Mouse (Mus musculus): ENCODE results near the gene Hdac9.
"Not testable (repeated sequence)": the region's sequence is repeated elsewhere in the genome, so short reads cannot be mapped to it uniquely, and the experiment has no call there.

Hdac9 gene

DNA sequence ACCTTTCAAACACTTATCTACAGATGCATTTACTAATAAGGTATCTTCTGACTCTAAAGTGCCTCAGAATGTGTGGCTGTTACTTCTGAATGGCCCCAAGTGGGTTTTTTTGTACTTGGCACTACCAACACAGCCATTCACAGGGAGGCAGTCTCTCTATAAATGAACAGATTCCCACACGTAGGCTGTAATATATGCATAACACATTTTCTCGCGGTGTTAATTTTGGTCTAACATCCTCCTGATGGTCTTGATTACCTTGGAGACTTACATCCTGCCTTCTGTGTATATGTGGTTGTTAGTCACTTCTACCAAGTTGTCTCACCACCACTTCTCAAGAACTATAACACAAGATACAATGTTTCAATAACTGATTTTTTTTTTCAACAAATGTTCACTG, 419.2 kb downstream of the Hdac9 start:
- no peak for DNase-seq (ENCODE audit: inconsistent ontology term)

DNA sequence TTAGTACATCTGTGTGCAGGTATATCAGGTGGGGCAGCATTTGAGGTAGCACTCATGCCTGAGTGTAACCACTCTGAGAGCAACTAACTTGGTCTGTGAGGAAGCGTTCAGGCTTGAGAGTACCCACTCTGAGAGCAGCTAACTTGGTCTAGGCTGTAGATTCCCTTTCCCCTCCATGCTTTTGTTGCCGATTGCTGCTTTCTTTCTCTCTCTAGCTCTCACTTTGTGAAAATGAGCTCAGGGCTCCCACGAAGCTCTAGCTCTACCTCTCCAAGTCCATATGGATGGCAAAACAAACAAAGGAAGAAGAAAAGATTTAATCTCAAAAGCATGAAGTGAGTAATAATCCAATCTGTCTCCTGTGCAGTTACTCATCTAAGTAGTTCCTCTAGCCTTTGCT, 421.0 kb downstream of the Hdac9 start:
- DNase-seq (ENCODE audit: inconsistent ontology term) = peak; percentile 51

DNA sequence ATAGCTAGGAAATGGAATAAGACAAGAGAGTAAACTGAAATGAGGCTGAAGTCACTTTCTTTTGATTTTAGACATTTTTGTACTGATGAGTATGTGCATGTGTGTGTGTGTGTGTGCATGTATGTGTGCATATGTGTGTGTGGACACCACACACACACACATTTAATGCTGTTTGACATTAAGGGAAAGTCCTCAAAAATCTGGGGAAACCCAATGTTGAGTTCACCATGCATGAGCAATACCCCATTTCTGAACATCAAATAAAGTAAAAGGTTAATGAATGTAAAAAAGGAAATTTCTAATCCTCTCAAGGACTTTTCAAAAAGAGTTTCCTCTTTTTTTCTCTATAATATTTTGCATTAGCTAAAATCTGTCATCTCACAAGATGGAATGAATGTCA, 427.3 kb downstream of the Hdac9 start:
- no peak for DNase-seq (ENCODE audit: inconsistent ontology term)

DNA sequence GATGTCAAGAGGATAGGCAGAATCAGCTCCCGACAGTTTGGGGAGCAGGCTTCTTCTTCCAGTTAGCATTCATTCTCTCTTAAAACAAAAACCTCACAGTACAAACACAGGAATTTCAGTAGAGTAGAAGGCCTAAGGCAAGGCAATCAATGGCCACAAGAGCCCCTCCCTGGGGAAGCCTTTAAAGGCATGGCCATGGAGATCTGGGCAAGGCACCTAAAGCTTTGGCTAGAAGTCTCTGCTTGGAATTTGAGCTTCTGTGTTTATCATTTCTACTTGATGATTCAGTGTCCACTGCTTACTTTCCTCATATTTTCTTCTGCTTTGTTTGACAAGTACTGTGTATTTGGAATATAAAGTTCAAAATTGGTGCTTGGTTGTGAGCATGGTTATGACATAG, 429.2 kb downstream of the Hdac9 start:
- DNase-seq (ENCODE audit: inconsistent ontology term) = peak; percentile 57

DNA sequence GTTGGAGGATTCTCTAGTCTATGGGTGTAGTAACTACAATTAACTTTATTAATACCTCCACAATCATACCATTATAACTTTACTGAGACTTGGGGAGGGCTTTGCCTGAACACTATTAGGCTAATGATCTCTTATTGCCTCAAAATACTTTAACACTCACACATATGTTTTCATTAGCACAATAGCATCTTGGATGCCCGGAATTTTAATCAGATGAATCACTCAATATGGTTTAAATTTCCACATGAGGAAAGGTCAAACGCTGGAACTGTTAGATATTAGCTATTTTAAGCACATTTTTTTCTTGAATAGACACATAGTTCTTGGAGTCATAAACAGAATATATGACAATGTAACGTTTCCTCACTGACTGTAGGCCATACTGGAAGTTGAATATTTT, 429.9 kb downstream of the Hdac9 start:
- peak; percentile 52 for DNase-seq (ENCODE audit: inconsistent ontology term)

DNA sequence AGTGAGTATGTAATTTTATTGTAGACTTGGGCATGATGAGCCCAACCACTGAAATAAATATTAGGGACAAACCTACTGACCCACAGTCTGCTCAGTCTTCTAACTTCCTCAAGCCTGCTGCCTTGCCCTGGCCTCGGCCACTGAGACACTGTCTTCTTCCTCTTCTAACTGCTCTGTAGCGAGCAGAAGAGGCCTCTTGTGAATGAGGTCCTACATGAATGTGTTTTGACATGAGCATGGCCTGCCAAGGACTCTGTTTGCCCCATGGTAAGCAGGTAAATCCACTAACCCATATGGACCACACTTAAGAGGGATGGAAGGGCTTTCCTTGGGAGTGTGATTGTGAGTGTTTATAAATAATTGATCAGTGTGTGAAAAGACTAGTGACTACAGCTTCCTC, 430.9 kb downstream of the Hdac9 start:
- no peak for DNase-seq (ENCODE audit: inconsistent ontology term)

DNA sequence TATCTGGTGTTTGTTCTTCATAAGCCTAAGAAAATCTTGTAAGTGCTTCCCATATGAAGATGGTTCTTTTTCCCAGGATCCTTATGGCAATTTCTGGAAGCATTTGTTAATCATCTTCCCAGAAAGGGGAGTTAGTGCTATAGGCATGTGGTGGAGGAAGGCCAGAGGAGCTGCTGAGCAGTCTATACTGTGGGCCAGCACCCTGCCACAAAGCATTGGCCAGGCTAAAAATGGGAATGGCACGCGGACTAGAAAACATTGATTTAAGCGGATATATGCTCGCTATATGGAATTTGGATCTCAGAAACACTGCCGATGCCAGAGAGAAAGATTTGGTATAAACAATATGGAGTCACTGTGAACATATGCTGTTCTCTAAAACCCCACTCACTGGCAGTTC, 435.2 kb downstream of the Hdac9 start:
- no peak for DNase-seq (ENCODE audit: inconsistent ontology term)

DNA sequence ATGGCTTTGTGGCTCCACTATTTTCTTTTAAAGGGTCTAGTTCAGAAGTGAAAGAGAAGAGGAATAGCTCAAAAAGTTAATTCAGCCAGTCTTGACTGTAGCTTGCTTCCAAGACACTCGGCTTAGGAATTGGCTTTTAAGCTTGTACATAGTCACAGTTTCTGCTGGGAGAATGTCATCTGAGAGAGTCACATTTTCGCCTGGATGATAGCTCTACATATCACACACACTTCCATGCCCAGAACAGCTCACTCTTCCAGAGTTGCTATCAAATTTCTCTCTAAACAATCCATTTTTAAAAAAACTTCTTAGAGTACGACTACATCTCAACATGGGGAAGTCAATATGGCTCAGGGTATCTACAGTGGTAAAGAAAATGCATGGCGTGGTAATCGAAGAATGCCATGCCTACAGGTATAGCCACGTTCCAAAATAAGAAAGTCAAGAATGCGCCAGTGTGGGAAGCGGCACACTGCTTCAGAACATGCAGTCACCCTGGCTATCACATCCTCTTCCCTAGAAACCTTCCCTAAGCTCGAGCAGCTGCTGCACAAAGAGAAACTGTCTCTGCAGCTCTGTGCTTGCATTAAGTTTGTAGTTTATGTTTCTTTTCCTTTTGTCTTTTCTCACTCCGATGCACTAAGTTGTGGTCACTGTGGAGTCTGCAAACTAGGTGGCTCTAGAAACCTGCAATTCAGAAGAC, 443.8 kb downstream of the Hdac9 start:
- no peak for DNase-seq (ENCODE audit: inconsistent ontology term)

DNA sequence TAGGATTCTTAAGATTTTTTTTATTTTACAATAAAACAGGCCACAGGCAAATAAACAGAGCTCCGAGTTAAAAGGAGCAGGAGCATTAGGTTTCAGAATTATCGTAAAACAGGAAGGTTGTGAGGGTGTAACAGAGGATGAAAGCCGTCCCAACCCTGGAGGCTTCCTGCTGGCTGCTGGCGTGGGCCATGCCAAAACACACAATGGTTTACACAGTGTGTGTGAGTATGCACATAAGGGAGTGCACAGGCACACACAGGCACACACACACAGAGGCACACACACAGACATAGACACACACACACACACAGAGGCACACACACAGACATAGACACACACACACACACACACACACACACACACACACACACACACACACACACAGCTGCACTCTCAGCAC, 444.4 kb downstream of the Hdac9 start:
- DNase-seq (ENCODE audit: inconsistent ontology term) = no peak

DNA sequence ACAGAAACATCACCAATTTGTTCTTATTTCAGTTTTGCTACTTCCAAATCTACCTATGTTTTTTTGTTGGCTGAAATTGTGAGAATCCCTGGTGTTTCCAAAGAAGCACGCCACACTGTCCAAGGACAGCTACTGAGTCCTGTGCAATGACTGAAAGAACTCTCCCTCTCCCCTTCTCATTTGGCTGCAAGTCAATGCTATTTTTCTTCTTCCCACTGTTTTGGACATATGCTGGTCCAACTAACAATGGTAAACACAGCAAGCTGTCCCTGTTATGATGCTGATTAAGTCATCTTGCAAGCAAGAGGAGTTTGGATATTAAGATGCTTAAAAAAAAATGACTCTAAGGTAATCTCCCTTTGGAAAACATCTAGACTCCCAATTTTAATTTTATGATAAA, 455.2 kb downstream of the Hdac9 start:
- no peak for DNase-seq (ENCODE audit: inconsistent ontology term)

DNA sequence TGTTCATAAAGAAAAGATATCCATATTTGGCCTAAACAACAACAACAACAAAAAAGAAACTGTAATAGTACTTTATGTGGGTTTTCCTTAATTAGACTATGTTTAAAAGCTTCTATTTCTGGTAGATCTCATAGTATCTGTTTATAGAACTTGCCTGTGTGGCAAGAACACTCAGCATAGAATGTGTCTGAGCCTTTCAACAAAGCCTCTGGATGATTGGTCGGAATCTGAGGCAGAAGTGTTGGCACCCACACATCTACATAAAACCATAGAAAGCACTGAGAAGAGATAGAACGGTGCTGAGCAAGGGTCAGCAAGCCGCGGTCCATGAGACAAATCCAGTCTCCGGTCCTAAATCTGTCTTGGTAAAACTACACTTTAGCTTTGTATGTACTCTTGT, 464.3 kb downstream of the Hdac9 start:
- no peak for DNase-seq (ENCODE audit: inconsistent ontology term)

DNA sequence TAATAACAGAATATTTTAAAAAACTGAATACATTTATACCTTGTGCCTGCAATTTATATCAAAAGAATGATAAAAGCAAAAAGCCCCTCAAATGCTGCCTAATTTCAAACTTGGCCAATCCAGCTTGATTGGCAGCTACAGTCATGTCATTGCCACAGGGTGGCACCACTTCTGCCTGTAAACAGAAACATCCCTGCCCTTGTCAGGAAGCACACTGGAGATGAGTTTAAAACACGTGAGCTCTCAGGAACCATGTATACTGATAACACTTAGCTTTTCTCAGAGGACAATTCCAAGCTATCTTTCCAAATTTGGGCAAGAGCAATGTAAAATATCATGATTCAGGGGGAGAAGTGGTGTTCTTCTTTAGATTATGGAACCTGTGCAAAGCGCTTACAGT, 465.7 kb downstream of the Hdac9 start:
- peak; percentile 10 for DNase-seq (ENCODE audit: inconsistent ontology term)

DNA sequence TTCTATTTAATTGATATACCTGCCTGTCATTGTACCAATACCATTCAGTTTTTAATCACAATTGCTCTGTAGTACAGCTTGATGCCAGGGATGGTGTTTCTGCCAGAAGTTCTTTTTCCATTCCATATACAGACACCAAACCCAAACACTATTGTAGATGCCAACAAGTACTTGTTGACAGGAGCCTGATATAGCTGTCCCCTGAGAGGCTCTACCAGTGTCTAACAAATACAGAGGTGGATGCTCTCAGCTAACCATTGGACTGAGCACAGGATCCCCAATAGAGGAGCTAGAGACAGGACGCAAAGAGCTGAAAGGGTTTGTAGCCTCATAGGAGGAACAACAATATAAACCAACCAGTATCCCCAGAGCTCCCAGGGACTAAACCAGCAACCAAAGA, 472.2 kb downstream of the Hdac9 start:
- DNase-seq (ENCODE audit: inconsistent ontology term) = not testable (repeated sequence)

DNA sequence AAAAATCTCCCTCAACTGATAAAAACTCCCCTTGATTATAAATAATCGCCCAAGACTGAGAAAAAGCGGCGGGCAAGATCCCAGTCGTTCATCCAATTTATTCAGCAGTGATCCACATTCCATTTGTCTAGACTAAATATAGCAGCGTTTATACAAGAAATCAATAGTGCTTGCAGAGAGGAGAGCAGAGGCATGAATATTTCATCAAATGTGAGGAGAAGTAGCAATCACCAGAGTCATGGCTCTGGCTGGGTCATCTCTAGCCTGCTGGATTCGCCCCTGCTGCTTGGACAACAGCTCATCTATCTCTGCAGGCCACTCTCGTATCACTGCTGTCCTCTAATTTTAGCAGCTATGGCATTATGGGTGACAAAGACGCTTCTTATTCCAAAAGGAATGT, 476.0 kb downstream of the Hdac9 start:
- peak; percentile 16 for DNase-seq (ENCODE audit: inconsistent ontology term)

DNA sequence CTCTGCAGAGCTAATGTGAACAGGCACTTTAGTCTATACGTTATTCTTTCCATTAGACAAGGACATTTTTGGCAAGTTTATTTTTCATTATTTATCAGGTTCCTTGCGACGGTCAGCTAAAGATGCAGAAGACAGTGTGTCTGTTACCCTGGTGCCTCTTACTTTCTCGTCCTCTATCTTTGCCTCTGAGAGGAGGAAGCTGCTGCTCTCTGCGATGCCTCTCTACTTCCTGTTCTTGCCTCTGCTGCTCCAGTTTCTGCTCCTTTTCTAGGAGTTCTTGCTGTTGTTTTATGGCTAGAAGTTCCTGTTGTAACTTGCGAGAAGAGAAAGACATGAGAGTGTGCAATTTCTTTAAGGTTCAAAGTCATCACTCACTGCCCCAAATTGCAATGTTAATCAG, 484.0 kb downstream of the Hdac9 start:
- DNase-seq (ENCODE audit: inconsistent ontology term) = no peak

DNA sequence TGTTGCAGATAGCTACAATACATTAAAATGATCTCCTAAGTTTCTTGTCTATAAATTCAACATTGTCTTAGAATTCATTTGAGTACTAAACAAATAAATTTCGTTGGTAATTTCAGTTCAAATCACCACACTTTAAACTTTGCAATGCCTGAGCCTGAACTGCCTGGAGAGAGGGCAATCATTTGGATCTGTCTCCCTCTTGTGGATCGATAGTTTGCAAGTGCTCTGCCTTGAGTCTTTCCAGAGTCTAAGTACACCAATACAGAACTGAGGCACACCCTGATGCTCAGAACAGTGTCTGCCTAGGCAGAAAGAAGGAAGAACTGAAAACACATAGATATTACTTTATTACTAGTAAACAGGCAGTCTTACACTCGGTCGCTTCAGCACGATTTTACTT, 484.4 kb downstream of the Hdac9 start:
- DNase-seq (ENCODE audit: inconsistent ontology term) = peak; percentile 61

DNA sequence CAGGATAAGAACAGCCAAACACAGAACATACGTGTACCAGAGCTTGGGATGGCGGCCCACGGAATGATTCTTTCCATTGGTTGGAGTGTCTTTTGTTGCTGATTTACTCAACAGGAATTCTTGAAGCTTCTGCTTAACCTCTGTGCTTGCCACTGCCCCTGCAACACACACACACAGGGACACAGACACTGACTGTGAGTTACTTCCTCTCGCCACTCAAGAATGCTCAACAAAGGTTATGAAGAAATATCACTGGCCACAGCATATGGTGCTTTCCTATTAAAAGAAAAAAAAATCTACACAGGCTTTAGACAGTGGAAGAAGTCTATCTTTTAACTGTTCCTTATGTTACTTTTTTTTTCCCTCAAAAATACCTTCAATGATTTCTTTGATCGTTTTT, 485.1 kb downstream of the Hdac9 start:
- DNase-seq (ENCODE audit: inconsistent ontology term) = peak; percentile 23

DNA sequence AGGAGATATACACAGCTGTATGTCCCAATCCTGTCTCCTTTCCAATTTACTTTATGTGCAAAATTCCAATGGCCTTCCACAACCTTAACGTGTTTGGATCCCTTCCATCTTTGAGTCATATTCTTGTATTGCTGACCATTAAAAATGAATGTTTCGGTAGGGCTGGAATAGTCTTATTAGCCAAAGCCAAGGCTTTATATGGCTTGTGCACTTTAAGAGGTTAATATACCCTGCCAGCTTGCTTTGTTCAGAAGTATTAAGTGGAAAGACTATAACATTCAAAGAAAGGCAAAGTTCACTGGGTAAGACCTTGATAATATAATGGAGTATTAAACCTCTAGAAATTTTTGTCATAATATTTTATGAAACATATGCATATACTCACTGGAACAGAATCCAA, 491.4 kb downstream of the Hdac9 start:
- no peak for DNase-seq (ENCODE audit: inconsistent ontology term)

DNA sequence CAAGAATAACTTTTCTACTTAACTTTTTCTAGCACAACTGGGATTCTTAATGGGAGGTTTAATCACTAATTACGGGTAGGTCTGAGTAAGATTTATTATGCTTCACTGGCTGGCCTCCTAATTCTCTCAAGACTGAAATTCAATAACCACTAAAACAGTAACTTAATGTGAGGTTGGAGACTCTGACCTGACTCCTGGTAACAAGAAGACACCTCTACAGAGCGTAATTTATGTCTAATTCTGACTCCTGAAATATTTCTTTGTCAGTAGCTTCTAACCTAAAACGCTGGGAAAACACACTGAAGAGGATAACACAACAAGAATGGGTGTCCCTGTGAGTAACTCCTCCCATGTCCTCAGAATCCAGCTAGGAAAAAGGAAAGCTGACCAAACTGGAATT, 508.8 kb downstream of the Hdac9 start:
- no peak for DNase-seq (ENCODE audit: inconsistent ontology term)

DNA sequence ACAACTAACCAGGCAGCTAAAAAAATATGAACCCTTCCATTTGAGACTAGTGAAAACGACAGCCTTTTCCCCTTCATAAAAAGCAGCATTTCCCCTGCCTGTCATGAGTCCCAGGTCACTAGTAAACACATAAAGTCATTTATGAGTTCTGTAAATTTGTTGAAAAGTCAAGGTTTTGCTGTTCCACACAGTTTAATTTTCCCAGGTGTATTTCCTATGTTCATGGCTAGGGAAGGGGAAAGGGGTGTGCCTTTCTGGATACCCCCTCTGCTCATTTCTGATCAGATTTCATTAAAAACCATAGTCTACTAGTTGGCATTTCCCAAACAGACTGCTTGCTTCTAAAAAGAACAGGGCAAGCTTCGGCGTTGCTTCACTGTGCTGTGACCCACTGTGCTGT, 509.8 kb downstream of the Hdac9 start:
- DNase-seq (ENCODE audit: inconsistent ontology term) = no peak

DNA sequence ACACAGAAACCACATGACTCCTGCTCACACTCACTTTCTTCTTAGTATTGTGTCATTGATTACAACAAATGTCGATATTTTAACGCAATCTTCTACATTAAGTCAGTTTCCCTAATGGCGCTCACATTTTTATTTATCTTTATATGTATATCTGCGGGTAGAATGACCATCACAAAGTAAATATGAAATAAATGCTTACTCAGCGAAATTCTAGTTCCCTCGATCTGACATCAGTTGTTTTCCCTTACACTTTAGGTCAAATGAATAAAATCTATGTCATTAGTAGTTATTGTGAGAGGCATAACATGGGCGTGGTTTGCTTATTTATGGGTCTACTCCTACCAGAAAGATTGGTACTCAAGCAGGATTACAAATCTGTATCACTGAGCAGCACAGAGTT, 514.8 kb downstream of the Hdac9 start:
- no peak for DNase-seq (ENCODE audit: inconsistent ontology term)

DNA sequence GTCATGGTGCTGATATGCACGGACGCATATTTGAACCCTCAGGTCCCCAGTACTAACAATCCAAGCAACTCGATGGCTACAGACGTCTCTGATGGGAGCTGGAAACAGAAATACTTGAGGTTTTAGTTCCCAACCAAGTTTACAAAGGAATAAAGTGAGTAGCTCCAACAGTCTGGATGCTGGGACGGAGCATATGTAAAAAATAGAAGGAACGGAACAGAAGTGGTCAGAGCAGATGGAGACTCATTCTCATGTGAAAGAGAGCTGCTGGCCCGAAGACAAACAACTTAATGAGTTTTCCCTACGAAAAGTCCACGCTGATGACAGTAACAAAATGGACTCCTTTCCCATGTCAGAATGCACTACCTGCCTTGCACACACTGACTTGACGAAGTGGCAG, 518.3 kb downstream of the Hdac9 start:
- DNase-seq (ENCODE audit: inconsistent ontology term) = no peak

DNA sequence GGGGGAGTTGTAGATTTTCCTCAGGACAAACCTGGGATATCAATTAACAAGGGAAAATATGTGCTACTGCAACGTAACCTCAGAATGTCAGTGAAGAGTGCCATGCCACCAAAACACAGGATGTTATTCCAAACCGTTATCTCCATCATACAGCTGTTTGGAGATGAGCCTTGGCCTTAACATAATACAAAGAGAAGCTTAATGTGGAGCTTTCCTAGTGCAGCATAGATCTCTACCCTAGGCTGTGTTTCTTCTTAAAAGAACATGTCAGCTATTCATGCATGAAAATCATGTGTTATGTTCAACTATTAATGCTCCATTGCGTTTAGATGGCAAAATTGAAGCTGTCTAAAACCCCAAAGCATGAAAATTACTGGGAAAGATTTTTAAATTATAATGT, 522.6 kb downstream of the Hdac9 start:
- DNase-seq (ENCODE audit: inconsistent ontology term) = no peak

DNA sequence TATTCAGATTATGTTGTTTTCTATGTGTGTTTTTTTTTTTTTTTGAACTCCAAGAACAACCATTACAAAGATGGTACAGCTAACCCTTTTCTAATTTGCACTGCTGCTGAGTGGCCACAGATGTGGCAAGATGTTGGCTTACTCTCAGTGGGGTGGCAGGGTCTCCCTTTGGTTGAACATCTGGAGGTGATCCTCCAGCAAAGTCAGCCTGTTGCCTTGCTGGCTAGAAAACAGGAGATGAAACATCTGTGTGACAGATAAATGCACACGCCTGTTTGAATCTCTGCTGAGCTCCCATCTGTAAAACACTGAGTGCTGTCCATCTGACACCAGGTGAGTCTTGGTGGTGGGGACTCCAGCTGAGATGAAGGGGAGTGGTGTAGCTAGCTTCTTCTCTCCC, 537.2 kb downstream of the Hdac9 start:
- no peak for DNase-seq (ENCODE audit: inconsistent ontology term)
